Mouse (Mus musculus): ENCODE data around the gene Abi3. TPM values are rescaled to one million over a fixed set of nuclear protein-coding genes. Genes with fewer than 3 reads are reported as not detected.

Abi3 gene
- polyA plus RNA-seq, 1 experiment from 2014 or later, result 13.1 TPM

- Histone ChIP-seq H3K27ac (no peak overlapping the region), H3K9me3 (replicated peaks; ENCODE audit: low read length) (no peaks in the 10 kb centered on the region), H3K36me3 (ENCODE audit: insufficient read depth, low read length) (no peaks in the 10 kb centered on the region), H3K4me1 (replicated peaks; ENCODE audit: insufficient read depth, low read length) (peaks cover 4% of the 10 kb centered on the region; the same call in 1 of the 2 replicates), H3K4me2 (ENCODE audit: low read length) (no peak overlapping the region), H3K4me3 (replicated peaks; ENCODE audit: low read depth, low read length) (no peak overlapping the region), H3K9ac (ENCODE audit: low read depth, low read length) (no peak overlapping the region), H3K27me3 (ENCODE audit: insufficient read depth, low read length) (no peaks in the 10 kb centered on the region; the same call in 1 of the 2 replicates)
- TF ChIP-seq CTCF (IDR thresholded peaks at IDR 0.05; ENCODE audit: low read depth), result no peak
- DNase-seq (ENCODE audit: low spot score), result no peak
- WGBS, result 54% methylated on average over 5 of the region's 5 CpGs
- no peak for ATAC-seq (replicated peaks; ENCODE audit: low FRiP score, low read depth)
Observed at GRCm38 (mm10) chr11:95794201-95794600, 48.1 kb downstream of the Abi3 start.

- H3K4me1 ChIP-seq (replicated peaks; ENCODE audit: insufficient read depth, low read length), result peaks cover 4% of the 10 kb centered on the region; the same call in 1 of the 2 replicates
- H3K4me3 ChIP-seq (replicated peaks; ENCODE audit: low read depth, low read length), result no peak overlapping the region
- no peak overlapping the region for H3K4me2 ChIP-seq (ENCODE audit: low read length)
- H3K9me3 ChIP-seq (replicated peaks; ENCODE audit: low read length), result no peaks in the 10 kb centered on the region
- TF ChIP-seq CTCF (IDR thresholded peaks at IDR 0.05; ENCODE audit: low read depth), result no peak
- no peak overlapping the region for H3K27ac ChIP-seq
- ATAC-seq (replicated peaks; ENCODE audit: low FRiP score, low read depth), result no peak
- no peaks in the 10 kb centered on the region for H3K36me3 ChIP-seq (ENCODE audit: insufficient read depth, low read length)
- H3K9ac ChIP-seq (ENCODE audit: low read depth, low read length), result no peak overlapping the region
- DNase-seq (ENCODE audit: low spot score), result no peak
- WGBS, result 91% methylated on average over 8 of the region's 8 CpGs
- H3K27me3 ChIP-seq (ENCODE audit: insufficient read depth, low read length), result no peaks in the 10 kb centered on the region; the same call in 1 of the 2 replicates
Observed at GRCm38 (mm10) chr11:95792950-95793509, 49.2 kb downstream of the Abi3 start.

GRCm38 (mm10) chr11:95791787-95792186 lies 50.5 kb downstream of the Abi3 start:
- 70% methylated on average over 13 of the region's 13 CpGs for WGBS

GRCm38 (mm10) chr11:95789451-95789891 lies 52.8 kb downstream of the Abi3 start:
- Histone ChIP-seq H3K9ac (ENCODE audit: low read depth, low read length) (no peak overlapping the region), H3K4me3 (replicated peaks; ENCODE audit: low read depth, low read length) (no peak overlapping the region), H3K9me3 (replicated peaks; ENCODE audit: low read length) (no peaks in the 10 kb centered on the region), H3K4me2 (ENCODE audit: low read length) (no peak overlapping the region), H3K27ac (no peak overlapping the region), H3K27me3 (ENCODE audit: insufficient read depth, low read length) (no peaks in the 10 kb centered on the region), H3K36me3 (ENCODE audit: insufficient read depth, low read length) (no peaks in the 10 kb centered on the region), H3K4me1 (replicated peaks; ENCODE audit: insufficient read depth, low read length) (0 out of 2 replicates have a peak, but pooled peaks cover 4% of the 10 kb centered on the region)
- TF ChIP-seq CTCF (IDR thresholded peaks at IDR 0.05; ENCODE audit: low read depth), result no peak
- no peak for ATAC-seq (replicated peaks; ENCODE audit: low FRiP score, low read depth)
- WGBS, result 72% methylated on average over 8 of the region's 8 CpGs
- no peak for DNase-seq (ENCODE audit: low spot score)

More at GRCm38 (mm10) chr11:95791787-95792186, 50.5 kb downstream of the Abi3 start:
- DNase-seq (ENCODE audit: low spot score) (no peak), ATAC-seq (replicated peaks; ENCODE audit: low FRiP score, low read depth) (no peak)
- no peak for TF ChIP-seq CTCF (IDR thresholded peaks at IDR 0.05; ENCODE audit: low read depth)
- Histone ChIP-seq H3K4me2 (ENCODE audit: low read length) (no peak overlapping the region), H3K4me3 (replicated peaks; ENCODE audit: low read depth, low read length) (no peak overlapping the region), H3K9me3 (replicated peaks; ENCODE audit: low read length) (no peaks in the 10 kb centered on the region), H3K9ac (ENCODE audit: low read depth, low read length) (no peak overlapping the region), H3K27me3 (ENCODE audit: insufficient read depth, low read length) (no peaks in the 10 kb centered on the region; the same call in 1 of the 2 replicates), H3K36me3 (ENCODE audit: insufficient read depth, low read length) (no peaks in the 10 kb centered on the region), H3K27ac (no peak overlapping the region), H3K4me1 (replicated peaks; ENCODE audit: insufficient read depth, low read length) (peaks cover 4% of the 10 kb centered on the region; the same call in 1 of the 2 replicates)

GRCm38 (mm10) chr11:95786511-95786910 lies 55.8 kb downstream of the Abi3 start:
- H3K4me3 ChIP-seq (replicated peaks; ENCODE audit: low read depth, low read length), result no peak overlapping the region
- DNase-seq (ENCODE audit: low spot score) (no peak), ATAC-seq (replicated peaks; ENCODE audit: low FRiP score, low read depth) (peak; percentile 36; the same call in 1 of the 2 replicates)
- H3K4me2 ChIP-seq (ENCODE audit: low read length), result no peak overlapping the region
- no peaks in the 10 kb centered on the region for H3K9me3 ChIP-seq (replicated peaks; ENCODE audit: low read length)
- no peaks in the 10 kb centered on the region for H3K4me1 ChIP-seq (replicated peaks; ENCODE audit: insufficient read depth, low read length)
- no peaks in the 10 kb centered on the region for H3K36me3 ChIP-seq (ENCODE audit: insufficient read depth, low read length)
- 71% methylated on average over 6 of the region's 6 CpGs for WGBS
- no peaks in the 10 kb centered on the region for H3K27me3 ChIP-seq (ENCODE audit: insufficient read depth, low read length)
- TF ChIP-seq CTCF (IDR thresholded peaks at IDR 0.05; ENCODE audit: low read depth), result no peak
- no peak overlapping the region for H3K27ac ChIP-seq
- no peak overlapping the region for H3K9ac ChIP-seq (ENCODE audit: low read depth, low read length)

- DNase-seq (ENCODE audit: low spot score), result no peak
Observed at GRCm38 (mm10) chr11:95785675-95786074, 56.6 kb downstream of the Abi3 start.

More at GRCm38 (mm10) chr11:95785675-95786074, 56.6 kb downstream of the Abi3 start:
- H3K9ac ChIP-seq (ENCODE audit: low read depth, low read length), result no peak overlapping the region
- no peaks in the 10 kb centered on the region for H3K27me3 ChIP-seq (ENCODE audit: insufficient read depth, low read length)
- ATAC-seq (replicated peaks; ENCODE audit: low FRiP score, low read depth), result no peak
- H3K4me2 ChIP-seq (ENCODE audit: low read length), result no peak overlapping the region
- H3K4me3 ChIP-seq (replicated peaks; ENCODE audit: low read depth, low read length), result no peak overlapping the region
- H3K27ac ChIP-seq, result no peak overlapping the region
- 92% methylated on average over 4 of the region's 4 CpGs for WGBS
- H3K36me3 ChIP-seq (ENCODE audit: insufficient read depth, low read length), result no peaks in the 10 kb centered on the region
- peak; percentile 47; the same call in 1 of the 2 replicates for TF ChIP-seq CTCF (IDR thresholded peaks at IDR 0.05; ENCODE audit: low read depth)
- no peaks in the 10 kb centered on the region for H3K4me1 ChIP-seq (replicated peaks; ENCODE audit: insufficient read depth, low read length)
- H3K9me3 ChIP-seq (replicated peaks; ENCODE audit: low read length), result no peaks in the 10 kb centered on the region
